Mouse (Mus musculus) kidney, adult 2 months (tissue): ENCODE results near the gene Slmap.

Source experiments
- CTCF ChIP-seq: fragments of 200-500 bp; conservative IDR thresholded peaks from 2 replicates; pipeline ENCODE4 v1.5.1; 2011; ENCODE audit warnings: low read depth, mild to moderate bottlenecking, control low read depth, low read length, moderate library complexity, mixed read lengths; ENCODE audit not compliant: insufficient read depth, insufficient read length
- POLR2A ChIP-seq: fragments of 200-500 bp; IDR thresholded peaks from one replicate; pipeline ENCODE4 v1.6.1; 2011; ENCODE audit warnings: low read depth, low read length, control low read depth

DNA sequence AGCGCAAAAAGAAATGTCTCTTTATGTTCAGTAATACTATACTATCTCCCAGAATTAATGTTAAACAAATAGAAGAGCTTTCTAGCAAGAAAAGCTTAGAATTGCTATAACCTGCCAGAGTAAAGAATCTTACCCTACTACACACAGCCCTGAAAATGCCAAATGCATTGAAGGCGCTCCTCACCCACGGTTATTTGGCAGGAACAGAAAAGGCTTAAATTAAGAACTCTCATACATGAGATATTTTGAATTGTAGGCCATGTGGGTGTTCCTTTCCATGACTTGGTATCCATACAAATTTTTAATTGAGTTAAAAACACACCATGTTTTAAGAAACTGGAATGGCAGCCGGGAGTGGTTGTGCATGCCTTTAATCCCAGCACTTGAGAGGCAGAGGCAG, 4.5 kb upstream of the Slmap start:
- TF ChIP-seq CTCF = no peak
- TF ChIP-seq POLR2A = no peak
